Mouse (Mus musculus): ENCODE results near the gene Cdsn. TPM values are rescaled to one million over a fixed set of nuclear protein-coding genes. Genes with fewer than 3 reads are reported as not detected.

Cdsn gene
- polyA plus RNA-seq, 1 experiment from 2014 or later: not detected

- Histone ChIP-seq H3K27me3 (ENCODE audit: control insufficient read depth, insufficient read depth, low read length) (no peaks in the 10 kb centered on the region), H3K4me2 (ENCODE audit: low read depth, low read length) (no peak overlapping the region), H3K4me1 (ENCODE audit: control insufficient read depth, insufficient read depth, low read length) (no peaks in the 10 kb centered on the region), H3K36me3 (replicated peaks; ENCODE audit: control insufficient read depth, insufficient read depth, low read depth, low read length) (no peaks in the 10 kb centered on the region), H3K4me3 (ENCODE audit: low read depth, low read length) (no peak overlapping the region), H3K27ac (replicated peaks; ENCODE audit: low read depth, low read length) (no peak overlapping the region), H3K9ac (replicated peaks; ENCODE audit: low read length) (no peak overlapping the region), H3K9me3 (replicated peaks; ENCODE audit: control insufficient read depth, low read length) (no peaks in the 10 kb centered on the region)
- DNase-seq (ENCODE audit: low spot score) (no peak), ATAC-seq (replicated peaks; ENCODE audit: insufficient number of reproducible peaks, low FRiP score, low TSS enrichment, low read depth) (no peak)
- 74% methylated on average over 1 of the region's 1 CpGs for WGBS
Measured at GRCm38 (mm10) chr17:35538476-35538875, 13.5 kb upstream of the Cdsn start.

GRCm38 (mm10) chr17:35539540-35539939 is 12.4 kb upstream of the Cdsn start:
- 62% methylated on average over 10 of the region's 10 CpGs for WGBS
- ATAC-seq (replicated peaks; ENCODE audit: insufficient number of reproducible peaks, low FRiP score, low TSS enrichment, low read depth) (no peak), DNase-seq (ENCODE audit: low spot score) (no peak)
- no peak overlapping the region for H3K9ac ChIP-seq (replicated peaks; ENCODE audit: low read length)
- no peaks in the 10 kb centered on the region for H3K9me3 ChIP-seq (replicated peaks; ENCODE audit: control insufficient read depth, low read length)
- H3K36me3 ChIP-seq (replicated peaks; ENCODE audit: control insufficient read depth, insufficient read depth, low read depth, low read length): no peaks in the 10 kb centered on the region
- H3K4me2 ChIP-seq (ENCODE audit: low read depth, low read length): no peak overlapping the region
- no peak overlapping the region for H3K4me3 ChIP-seq (ENCODE audit: low read depth, low read length)
- no peaks in the 10 kb centered on the region for H3K4me1 ChIP-seq (ENCODE audit: control insufficient read depth, insufficient read depth, low read length)
- H3K27ac ChIP-seq (replicated peaks; ENCODE audit: low read depth, low read length): no peak overlapping the region
- no peaks in the 10 kb centered on the region for H3K27me3 ChIP-seq (ENCODE audit: control insufficient read depth, insufficient read depth, low read length)

GRCm38 (mm10) chr17:35542761-35543411 is 9.0 kb upstream of the Cdsn start:
- H3K36me3 ChIP-seq (replicated peaks; ENCODE audit: control insufficient read depth, insufficient read depth, low read depth, low read length): no peaks in the 10 kb centered on the region
- H3K4me2 ChIP-seq (ENCODE audit: low read depth, low read length): no peak overlapping the region
- no peaks in the 10 kb centered on the region for H3K27me3 ChIP-seq (ENCODE audit: control insufficient read depth, insufficient read depth, low read length)
- no peak overlapping the region for H3K27ac ChIP-seq (replicated peaks; ENCODE audit: low read depth, low read length)
- no peak for ATAC-seq (replicated peaks; ENCODE audit: insufficient number of reproducible peaks, low FRiP score, low TSS enrichment, low read depth)
- 85% methylated on average over 15 of the region's 15 CpGs for WGBS
- H3K9me3 ChIP-seq (replicated peaks; ENCODE audit: control insufficient read depth, low read length): no peaks in the 10 kb centered on the region
- H3K4me3 ChIP-seq (ENCODE audit: low read depth, low read length): no peak overlapping the region
- H3K4me1 ChIP-seq (ENCODE audit: control insufficient read depth, insufficient read depth, low read length): no peaks in the 10 kb centered on the region
- no peak for DNase-seq (ENCODE audit: low spot score)
- no peak overlapping the region for H3K9ac ChIP-seq (replicated peaks; ENCODE audit: low read length)

- Histone ChIP-seq H3K9ac (replicated peaks; ENCODE audit: low read length) (no peak overlapping the region), H3K9me3 (replicated peaks; ENCODE audit: control insufficient read depth, low read length) (no peaks in the 10 kb centered on the region), H3K36me3 (replicated peaks; ENCODE audit: control insufficient read depth, insufficient read depth, low read depth, low read length) (no peaks in the 10 kb centered on the region), H3K4me1 (ENCODE audit: control insufficient read depth, insufficient read depth, low read length) (no peaks in the 10 kb centered on the region), H3K4me2 (ENCODE audit: low read depth, low read length) (no peak overlapping the region), H3K27me3 (ENCODE audit: control insufficient read depth, insufficient read depth, low read length) (no peaks in the 10 kb centered on the region), H3K4me3 (ENCODE audit: low read depth, low read length) (no peak overlapping the region), H3K27ac (replicated peaks; ENCODE audit: low read depth, low read length) (no peak overlapping the region)
- ATAC-seq (replicated peaks; ENCODE audit: insufficient number of reproducible peaks, low FRiP score, low TSS enrichment, low read depth) (no peak), DNase-seq (ENCODE audit: low spot score) (no peak)
- 54% methylated on average over 14 of the region's 14 CpGs for WGBS
Measured at GRCm38 (mm10) chr17:35543412-35543861, 8.5 kb upstream of the Cdsn start.

DNA sequence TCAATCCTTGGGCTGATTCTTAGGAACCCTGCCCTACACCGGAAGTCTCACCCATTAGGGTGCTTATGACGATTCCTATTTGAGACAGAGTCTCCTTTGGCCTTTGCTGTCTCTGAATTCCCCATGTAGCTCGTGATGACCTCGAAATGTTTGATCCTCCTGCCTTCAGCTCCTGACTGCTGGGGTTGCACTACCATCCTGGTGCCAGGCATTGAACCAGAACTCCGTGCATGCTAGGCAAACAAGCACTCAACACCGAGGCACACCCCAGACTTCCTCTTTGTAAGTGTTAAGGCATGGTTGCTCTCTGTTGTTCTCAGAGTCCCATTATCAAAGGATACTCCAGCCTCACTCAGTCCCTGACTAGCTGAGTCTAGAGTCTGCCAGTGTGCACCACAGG is 7.9 kb upstream of the Cdsn start:
- Histone ChIP-seq H3K4me2 (ENCODE audit: low read depth, low read length) (no peak overlapping the region), H3K27me3 (ENCODE audit: control insufficient read depth, insufficient read depth, low read length) (no peaks in the 10 kb centered on the region), H3K9me3 (replicated peaks; ENCODE audit: control insufficient read depth, low read length) (no peaks in the 10 kb centered on the region), H3K4me1 (ENCODE audit: control insufficient read depth, insufficient read depth, low read length) (no peaks in the 10 kb centered on the region), H3K4me3 (ENCODE audit: low read depth, low read length) (no peak overlapping the region), H3K27ac (replicated peaks; ENCODE audit: low read depth, low read length) (no peak overlapping the region), H3K9ac (replicated peaks; ENCODE audit: low read length) (no peak overlapping the region), H3K36me3 (replicated peaks; ENCODE audit: control insufficient read depth, insufficient read depth, low read depth, low read length) (no peaks in the 10 kb centered on the region)
- ATAC-seq (replicated peaks; ENCODE audit: insufficient number of reproducible peaks, low FRiP score, low TSS enrichment, low read depth) (no peak), DNase-seq (ENCODE audit: low spot score) (no peak)
- WGBS: 82% methylated on average over 6 of the region's 6 CpGs

- Histone ChIP-seq H3K9me3 (replicated peaks; ENCODE audit: control insufficient read depth, low read length) (no peaks in the 10 kb centered on the region), H3K27me3 (ENCODE audit: control insufficient read depth, insufficient read depth, low read length) (no peaks in the 10 kb centered on the region), H3K9ac (replicated peaks; ENCODE audit: low read length) (no peak overlapping the region), H3K4me3 (ENCODE audit: low read depth, low read length) (no peak overlapping the region), H3K27ac (replicated peaks; ENCODE audit: low read depth, low read length) (no peak overlapping the region), H3K4me1 (ENCODE audit: control insufficient read depth, insufficient read depth, low read length) (no peaks in the 10 kb centered on the region), H3K4me2 (ENCODE audit: low read depth, low read length) (no peak overlapping the region), H3K36me3 (replicated peaks; ENCODE audit: control insufficient read depth, insufficient read depth, low read depth, low read length) (no peaks in the 10 kb centered on the region)
- ATAC-seq (replicated peaks; ENCODE audit: insufficient number of reproducible peaks, low FRiP score, low TSS enrichment, low read depth): peak; percentile 50; the same call in 1 of the 2 replicates
- peak; percentile 72 for DNase-seq (ENCODE audit: low spot score)
- WGBS: 42% methylated on average over 6 of the region's 6 CpGs
Measured at GRCm38 (mm10) chr17:35544680-35545079, 7.2 kb upstream of the Cdsn start.

- H3K36me3 ChIP-seq (replicated peaks; ENCODE audit: control insufficient read depth, insufficient read depth, low read depth, low read length): no peaks in the 10 kb centered on the region
- no peaks in the 10 kb centered on the region for H3K9me3 ChIP-seq (replicated peaks; ENCODE audit: control insufficient read depth, low read length)
- ATAC-seq (replicated peaks; ENCODE audit: insufficient number of reproducible peaks, low FRiP score, low TSS enrichment, low read depth): no peak
- no peak overlapping the region for H3K4me2 ChIP-seq (ENCODE audit: low read depth, low read length)
- H3K27ac ChIP-seq (replicated peaks; ENCODE audit: low read depth, low read length): no peak overlapping the region
- no peak overlapping the region for H3K9ac ChIP-seq (replicated peaks; ENCODE audit: low read length)
- H3K4me3 ChIP-seq (ENCODE audit: low read depth, low read length): no peak overlapping the region
- H3K27me3 ChIP-seq (ENCODE audit: control insufficient read depth, insufficient read depth, low read length): no peaks in the 10 kb centered on the region
- DNase-seq (ENCODE audit: low spot score): no peak
- H3K4me1 ChIP-seq (ENCODE audit: control insufficient read depth, insufficient read depth, low read length): no peaks in the 10 kb centered on the region
- 60% methylated on average over 2 of the region's 2 CpGs for WGBS
Measured at GRCm38 (mm10) chr17:35547465-35547864, 4.5 kb upstream of the Cdsn start.

GRCm38 (mm10) chr17:35548636-35549035 is 3.3 kb upstream of the Cdsn start:
- DNase-seq (ENCODE audit: low spot score): no peak
- Histone ChIP-seq H3K27ac (replicated peaks; ENCODE audit: low read depth, low read length) (no peak overlapping the region), H3K9ac (replicated peaks; ENCODE audit: low read length) (no peak overlapping the region), H3K36me3 (replicated peaks; ENCODE audit: control insufficient read depth, insufficient read depth, low read depth, low read length) (no peaks in the 10 kb centered on the region), H3K9me3 (replicated peaks; ENCODE audit: control insufficient read depth, low read length) (no peaks in the 10 kb centered on the region), H3K4me3 (ENCODE audit: low read depth, low read length) (no peak overlapping the region), H3K27me3 (ENCODE audit: control insufficient read depth, insufficient read depth, low read length) (no peaks in the 10 kb centered on the region), H3K4me2 (ENCODE audit: low read depth, low read length) (no peak overlapping the region), H3K4me1 (ENCODE audit: control insufficient read depth, insufficient read depth, low read length) (no peaks in the 10 kb centered on the region)
- WGBS: 22% methylated on average over 5 of the region's 5 CpGs
- no peak for ATAC-seq (replicated peaks; ENCODE audit: insufficient number of reproducible peaks, low FRiP score, low TSS enrichment, low read depth)

Data from embryonic facial prominence, embryonic 11.5 days (tissue).